Mouse (Mus musculus): Measurements from ENCODE around the gene Pigq.

DNA sequence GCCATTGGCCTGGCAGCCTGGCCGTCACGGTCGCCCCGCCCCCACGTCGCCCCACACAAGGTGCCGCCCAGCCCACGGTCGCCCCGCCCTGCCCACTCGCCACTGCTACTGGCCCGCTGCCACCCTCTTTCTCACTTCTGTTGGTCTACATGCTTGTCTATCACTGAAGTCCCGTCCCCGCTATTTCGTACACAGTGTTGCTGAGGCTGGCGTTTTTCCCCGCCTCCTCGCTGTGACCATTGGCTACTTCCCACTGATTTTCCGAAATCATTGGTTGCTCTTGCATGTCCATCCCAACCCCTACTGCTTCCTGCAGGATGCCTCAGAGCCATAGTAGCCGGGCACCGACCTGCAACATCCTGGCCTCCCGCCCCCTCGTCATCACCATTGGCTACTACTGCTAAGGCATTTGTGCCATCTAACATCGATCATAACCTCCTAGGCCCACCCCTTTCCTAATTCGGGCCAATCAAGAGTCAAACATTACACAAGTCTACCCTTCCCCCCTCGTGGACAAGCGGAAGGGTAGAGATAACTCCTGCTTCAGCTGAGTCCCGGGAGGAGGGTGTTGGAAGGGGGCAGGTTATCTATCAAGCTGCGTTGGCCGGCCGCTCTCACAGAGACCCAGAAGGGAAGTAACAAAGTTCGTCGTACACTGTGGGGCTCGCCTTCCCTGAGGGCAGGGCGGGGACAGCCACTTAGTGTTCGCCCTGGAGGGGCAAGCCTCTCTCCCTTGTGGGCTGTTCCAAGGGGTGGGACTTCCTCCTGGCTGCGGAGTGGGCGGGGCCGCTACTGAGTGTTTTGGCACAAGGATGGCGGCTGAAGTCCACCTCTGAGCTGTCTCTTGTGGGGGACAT, 24.7 kb downstream of the Pigq start:
- peak; percentile 54 for TF ChIP-seq POLR2A (IDR thresholded peaks at IDR 0.05; ENCODE audit: low read depth, low read length)
- TF ChIP-seq CTCF (IDR thresholded peaks at IDR 0.05; ENCODE audit: extremely low read depth, insufficient read depth, insufficient read length, insufficient replicate concordance) = no peak

Measured in spleen, adult 2 months (tissue).